Mouse (Mus musculus) limb, embryonic 10.5 days (tissue): ENCODE measurements around the gene Hspg2. TPM values are rescaled to one million over a fixed set of nuclear protein-coding genes. Genes with fewer than 3 reads are reported as not detected.

Experiments used
- DNase-seq: peaks from one replicate; pipeline ENCODE4 v3.0.0-alpha.2; 2017; ENCODE audit warnings: low spot score
- H3K27ac ChIP-seq: fragments of 300-500 bp; sonication (generic); 2 replicates; pipeline ENCODE4 v1.5.1; 2016; ENCODE audit warnings: mild to moderate bottlenecking
- H3K27me3 ChIP-seq: fragments of 300-500 bp; sonication (generic); 2 replicates; pipeline ENCODE4 v1.6.1; 2016; ENCODE audit warnings: low read depth, mild to moderate bottlenecking; ENCODE audit not compliant: poor library complexity, severe bottlenecking
- H3K36me3 ChIP-seq: fragments of 300-500 bp; sonication (generic); 2 replicates; pipeline ENCODE4 v1.6.1; 2016; ENCODE audit warnings: mild to moderate bottlenecking, moderate library complexity
- H3K4me1 ChIP-seq: fragments of 300-500 bp; sonication (generic); 2 replicates; pipeline ENCODE4 v1.6.1; 2016
- H3K4me3 ChIP-seq: fragments of 300-500 bp; sonication (generic); 2 replicates; pipeline ENCODE4 v1.5.1; 2016; ENCODE audit warnings: mild to moderate bottlenecking, moderate library complexity
- H3K9me3 ChIP-seq: fragments of 300-500 bp; sonication (generic); replicated peaks from 2 replicates; pipeline ENCODE4 v1.6.1; 2016; ENCODE audit warnings: mild to moderate bottlenecking
- WGBS: fragments of 180-500 bp; shearing (Covaris S2); methylation state at CpG from one replicate; pipeline ENCODE4 v1.1.7; 2016; 5-methylcytosine and 5-hydroxymethylcytosine counted together
- polyA plus RNA-seq: library from polyadenylated mRNA; unstranded; fragments of >200 nt; fragmentation: Nextera tagmentation; extraction: Ambion mirVana; gene quantifications from 2 replicates; pipeline ENCODE4 v1.2.1, GENCODE M21; 2016

The Hspg2 gene
- polyA plus RNA-seq, 1 experiment from 2014 or later: 23.3 TPM

DNA sequence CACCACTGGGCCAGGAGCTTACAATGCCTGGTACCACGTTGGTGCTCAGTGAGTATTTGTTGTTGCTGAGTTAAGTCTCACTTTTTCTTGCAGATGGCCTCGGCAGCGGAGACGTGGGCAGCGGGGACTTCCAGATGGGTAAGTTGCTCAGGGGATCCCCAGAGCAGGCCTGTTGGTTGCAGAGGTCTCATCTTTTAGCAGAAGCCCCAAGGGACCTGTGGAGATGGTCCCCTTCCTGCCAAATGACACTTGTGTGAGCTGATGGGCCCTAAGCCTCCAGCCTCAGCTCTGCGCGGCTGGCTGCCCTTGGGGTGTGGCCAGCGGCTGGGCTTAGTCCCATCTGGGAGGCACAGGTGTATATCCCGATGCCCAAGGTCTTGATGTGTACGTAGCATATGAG is 33.6 kb downstream of the Hspg2 start:
- 90% methylated on average over 10 of the region's 10 CpGs for WGBS
- H3K27ac ChIP-seq: no peak overlapping the region
- peaks cover 39% of the 10 kb centered on the region for H3K4me1 ChIP-seq
- no peaks in the 10 kb centered on the region for H3K27me3 ChIP-seq
- no peak overlapping the region for H3K4me3 ChIP-seq
- no peak for DNase-seq
- peaks cover 57% of the 10 kb centered on the region for H3K36me3 ChIP-seq
- H3K9me3 ChIP-seq: no peaks in the 10 kb centered on the region

DNA sequence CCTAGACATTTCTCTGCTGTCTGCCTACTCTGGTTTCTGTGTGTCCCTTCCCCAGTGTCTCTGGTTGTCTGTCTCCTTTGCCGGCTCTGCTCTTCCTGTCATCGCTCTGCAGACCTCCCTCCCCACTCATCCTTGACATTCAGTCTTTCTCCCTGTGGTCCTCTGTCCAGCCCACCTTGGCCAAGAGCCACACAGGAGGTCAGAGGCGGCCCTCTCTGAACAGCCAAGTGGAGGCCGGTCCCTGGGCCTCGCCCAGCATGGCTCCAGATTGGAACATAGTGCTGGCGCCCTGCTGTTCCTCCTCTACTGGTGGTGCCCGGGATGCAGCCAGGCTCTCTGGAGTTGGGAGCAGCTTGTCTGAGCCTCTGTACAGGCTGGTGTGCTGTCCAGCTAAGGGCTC is 34.2 kb downstream of the Hspg2 start:
- Histone ChIP-seq H3K36me3 (peaks cover 57% of the 10 kb centered on the region), H3K27ac (no peak overlapping the region), H3K9me3 (no peaks in the 10 kb centered on the region), H3K4me3 (no peak overlapping the region), H3K4me1 (peaks cover 32% of the 10 kb centered on the region), H3K27me3 (no peaks in the 10 kb centered on the region)
- WGBS: 91% methylated on average over 7 of the region's 7 CpGs
- no peak for DNase-seq

DNA sequence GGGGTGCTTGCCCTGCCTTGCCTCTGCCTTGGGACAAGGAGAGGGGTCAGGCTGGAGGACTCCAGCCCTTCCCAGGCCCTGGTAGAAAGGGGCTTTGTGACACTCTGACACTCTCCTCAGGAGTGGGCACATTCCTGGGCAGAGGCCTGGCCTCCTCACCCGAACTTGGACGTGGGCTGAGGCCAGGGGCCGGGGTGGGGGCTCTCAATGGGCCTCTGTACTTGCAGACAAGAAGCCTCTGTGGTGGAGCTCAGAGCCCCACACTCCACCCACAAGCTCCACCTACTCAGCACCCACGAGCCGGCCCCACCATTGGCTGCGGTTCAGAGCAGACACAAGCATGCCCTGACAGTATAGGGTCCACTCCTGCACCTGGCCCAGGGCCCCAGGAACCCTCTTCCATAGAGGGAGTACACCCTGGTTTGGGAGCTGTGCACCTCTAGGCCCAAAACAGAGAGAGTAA is 35.0 kb downstream of the Hspg2 start:
- no peaks in the 10 kb centered on the region for H3K9me3 ChIP-seq
- no peak overlapping the region for H3K4me3 ChIP-seq
- H3K36me3 ChIP-seq: peaks cover 63% of the 10 kb centered on the region
- DNase-seq: no peak
- no peaks in the 10 kb centered on the region for H3K27me3 ChIP-seq
- H3K4me1 ChIP-seq: peaks cover 25% of the 10 kb centered on the region
- H3K27ac ChIP-seq: peak overlapping the region; percentile 14; the same call in 1 of the 2 replicates
- 90% methylated on average over 6 of the region's 6 CpGs for WGBS

DNA sequence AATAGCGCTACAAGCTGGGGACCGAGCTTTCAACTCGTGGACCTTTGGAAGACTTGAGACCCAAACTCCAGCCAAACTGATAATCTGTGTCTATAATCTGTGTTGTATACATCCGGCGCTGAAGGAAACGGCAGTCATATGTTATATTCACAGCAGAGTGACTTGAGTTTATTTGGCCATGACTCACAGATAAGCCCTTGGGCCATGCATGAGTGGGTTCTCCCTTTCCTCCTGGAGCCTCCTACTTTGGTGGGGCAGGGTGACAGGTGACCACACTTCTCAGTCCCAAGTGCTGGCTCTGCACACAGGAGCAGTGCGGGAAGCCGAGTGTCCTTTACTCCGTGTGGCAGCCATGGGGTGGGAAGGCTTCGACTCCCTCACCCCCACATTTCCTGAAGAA is 38.1 kb downstream of the Hspg2 start:
- Histone ChIP-seq H3K4me3 (no peak overlapping the region), H3K9me3 (no peaks in the 10 kb centered on the region), H3K27me3 (no peaks in the 10 kb centered on the region), H3K27ac (no peak overlapping the region), H3K4me1 (0 out of 2 replicates have a peak, but pooled peaks cover 7% of the 10 kb centered on the region), H3K36me3 (peaks cover 86% of the 10 kb centered on the region)
- WGBS: 94% methylated on average over 10 of the region's 10 CpGs
- no peak for DNase-seq

DNA sequence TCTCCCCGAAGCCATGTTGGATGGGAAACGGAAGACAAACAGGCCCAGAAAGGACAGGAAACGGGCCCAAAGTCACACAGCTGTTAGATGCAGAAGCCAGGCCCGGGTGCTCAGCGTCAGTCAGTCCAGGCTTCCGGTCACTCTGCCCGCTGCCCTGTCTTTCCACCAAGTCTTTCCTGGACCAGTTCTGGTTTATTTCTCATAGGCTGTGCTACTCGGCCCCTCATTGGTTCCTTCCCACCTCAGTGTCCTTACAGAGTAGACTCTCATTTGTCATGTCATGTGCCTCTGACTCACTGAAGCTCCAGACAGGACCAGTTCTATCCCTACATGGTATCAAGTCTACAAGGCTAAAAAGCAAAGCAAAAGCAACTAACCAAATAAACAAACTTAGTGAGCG is 41.0 kb downstream of the Hspg2 start:
- WGBS: 84% methylated on average over 9 of the region's 9 CpGs
- peaks cover 85% of the 10 kb centered on the region for H3K36me3 ChIP-seq
- DNase-seq: no peak

DNA sequence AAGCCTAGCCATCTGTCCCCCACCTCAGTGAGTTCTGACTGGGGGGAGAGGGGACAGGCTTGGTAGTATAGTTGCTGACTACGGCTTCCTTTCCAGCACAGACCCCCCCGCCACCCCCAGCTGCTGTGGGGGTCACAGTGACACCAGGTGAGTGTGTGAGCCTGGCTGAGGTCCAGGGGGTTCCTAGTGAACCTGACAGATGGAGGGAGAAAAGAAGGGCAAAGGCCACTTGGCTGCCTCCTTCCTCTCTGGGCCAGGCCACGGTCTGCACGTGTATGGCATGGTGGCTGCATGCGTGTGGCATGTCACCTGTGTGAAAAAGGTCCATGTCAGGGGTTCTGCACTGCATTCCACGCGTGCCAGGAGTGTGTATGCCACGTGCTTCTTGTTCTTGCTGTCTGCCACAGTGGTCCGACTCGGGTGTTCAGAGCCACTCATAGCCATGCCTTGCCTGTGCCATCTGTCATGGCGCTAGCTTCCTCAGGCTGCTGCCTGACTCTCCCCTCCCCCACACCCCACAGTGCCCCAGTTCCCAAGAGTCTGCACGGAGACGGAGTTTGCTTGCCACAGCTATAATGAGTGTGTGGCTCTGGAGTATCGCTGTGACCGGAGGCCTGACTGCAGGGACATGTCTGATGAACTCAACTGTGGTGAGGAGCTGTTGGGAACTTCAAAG is 41.6 kb downstream of the Hspg2 start:
- Histone ChIP-seq H3K4me1 (no peaks in the 10 kb centered on the region), H3K9me3 (no peaks in the 10 kb centered on the region), H3K36me3 (peaks cover 87% of the 10 kb centered on the region), H3K4me3 (no peak overlapping the region), H3K27ac (no peak overlapping the region), H3K27me3 (no peaks in the 10 kb centered on the region)
- no peak for DNase-seq
- WGBS: 93% methylated on average over 15 of the region's 15 CpGs

More for the DNA sequence above, 41.0 kb downstream of the Hspg2 start:
- Histone ChIP-seq H3K4me3 (no peak overlapping the region), H3K27me3 (no peaks in the 10 kb centered on the region), H3K27ac (no peak overlapping the region), H3K9me3 (no peaks in the 10 kb centered on the region), H3K4me1 (no peaks in the 10 kb centered on the region)

DNA sequence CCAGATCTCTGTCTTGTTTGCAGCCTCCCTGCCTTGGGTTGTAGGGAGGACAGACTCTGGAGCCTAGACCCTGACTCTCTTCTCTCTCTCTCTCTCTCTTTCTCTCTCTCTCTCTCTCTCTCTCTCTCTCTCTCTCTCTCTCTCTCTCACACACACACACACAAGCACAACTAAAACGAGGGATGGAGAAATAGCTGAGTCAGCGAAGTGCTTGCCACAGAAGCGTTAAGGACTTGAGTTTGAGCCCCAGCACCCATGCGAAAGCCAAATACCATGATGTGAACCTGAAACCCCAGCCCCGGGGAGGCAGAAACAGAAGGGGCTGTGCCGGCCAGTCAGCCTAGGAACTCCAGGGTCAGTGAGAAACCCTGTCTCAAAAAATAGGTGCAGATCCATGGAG is 44.3 kb downstream of the Hspg2 start:
- Histone ChIP-seq H3K36me3 (peaks cover 95% of the 10 kb centered on the region), H3K4me1 (no peaks in the 10 kb centered on the region), H3K4me3 (no peak overlapping the region), H3K27ac (no peak overlapping the region), H3K9me3 (no peaks in the 10 kb centered on the region), H3K27me3 (no peaks in the 10 kb centered on the region)
- 91% methylated on average over 6 of the region's 6 CpGs for WGBS
- DNase-seq: no peak

DNA sequence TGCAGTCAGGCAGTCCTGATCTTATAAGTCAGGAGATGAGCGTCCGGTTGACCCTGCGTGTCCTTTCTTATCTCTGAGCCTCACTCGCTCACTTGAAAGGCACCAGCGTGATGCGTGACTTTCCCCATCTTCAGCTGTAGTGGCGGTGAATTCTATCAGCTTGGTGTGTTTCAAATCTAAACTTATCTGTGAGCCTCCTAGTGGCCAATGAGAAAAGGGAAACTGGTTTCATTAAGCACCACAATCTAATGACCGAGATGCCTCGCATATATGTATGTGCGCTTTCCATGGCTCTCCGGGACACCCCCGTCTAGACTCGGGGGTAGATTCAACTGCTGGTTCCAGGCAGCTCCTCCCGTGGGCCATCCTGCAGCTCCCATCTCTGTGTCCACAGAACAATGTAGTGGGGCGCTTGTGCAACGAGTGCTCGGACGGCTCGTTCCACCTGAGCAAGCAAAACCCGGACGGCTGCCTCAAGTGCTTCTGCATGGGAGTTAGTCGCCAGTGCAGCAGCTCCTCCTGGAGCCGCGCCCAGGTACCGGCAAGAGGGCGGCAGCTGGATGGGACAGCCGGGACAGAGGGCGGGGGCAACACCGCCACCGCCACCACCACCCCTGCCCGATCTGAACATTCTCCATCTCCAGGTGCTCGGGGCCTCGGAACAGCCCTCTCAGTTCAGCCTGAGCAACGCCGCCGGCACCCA is 49.6 kb downstream of the Hspg2 start:
- no peak overlapping the region for H3K27ac ChIP-seq
- no peak for DNase-seq
- no peaks in the 10 kb centered on the region for H3K4me1 ChIP-seq
- WGBS: 90% methylated on average over 36 of the region's 36 CpGs
- no peaks in the 10 kb centered on the region for H3K9me3 ChIP-seq
- H3K27me3 ChIP-seq: no peaks in the 10 kb centered on the region
- no peak overlapping the region for H3K4me3 ChIP-seq
- peaks cover 98% of the 10 kb centered on the region for H3K36me3 ChIP-seq

DNA sequence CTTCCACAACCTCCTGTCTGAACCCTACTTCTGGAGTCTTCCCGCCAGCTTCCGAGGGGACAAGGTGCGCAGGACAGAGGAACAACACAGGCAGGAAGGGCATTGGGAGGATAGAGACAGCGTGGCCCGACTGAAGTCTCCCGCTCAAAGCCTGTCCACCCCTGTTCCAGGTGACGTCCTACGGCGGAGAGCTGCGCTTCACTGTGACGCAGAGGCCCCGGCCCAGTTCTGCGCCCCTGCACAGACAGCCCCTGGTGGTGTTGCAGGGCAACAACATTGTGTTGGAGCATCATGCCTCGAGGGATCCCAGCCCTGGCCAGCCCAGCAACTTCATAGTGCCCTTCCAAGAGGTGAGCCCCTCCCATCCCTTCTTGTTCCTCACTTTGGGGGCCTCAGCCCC is 50.2 kb downstream of the Hspg2 start:
- Histone ChIP-seq H3K27ac (no peak overlapping the region), H3K9me3 (no peaks in the 10 kb centered on the region), H3K4me1 (no peaks in the 10 kb centered on the region), H3K36me3 (peaks cover 98% of the 10 kb centered on the region), H3K27me3 (no peaks in the 10 kb centered on the region), H3K4me3 (no peak overlapping the region)
- 91% methylated on average over 14 of the region's 14 CpGs for WGBS
- no peak for DNase-seq

DNA sequence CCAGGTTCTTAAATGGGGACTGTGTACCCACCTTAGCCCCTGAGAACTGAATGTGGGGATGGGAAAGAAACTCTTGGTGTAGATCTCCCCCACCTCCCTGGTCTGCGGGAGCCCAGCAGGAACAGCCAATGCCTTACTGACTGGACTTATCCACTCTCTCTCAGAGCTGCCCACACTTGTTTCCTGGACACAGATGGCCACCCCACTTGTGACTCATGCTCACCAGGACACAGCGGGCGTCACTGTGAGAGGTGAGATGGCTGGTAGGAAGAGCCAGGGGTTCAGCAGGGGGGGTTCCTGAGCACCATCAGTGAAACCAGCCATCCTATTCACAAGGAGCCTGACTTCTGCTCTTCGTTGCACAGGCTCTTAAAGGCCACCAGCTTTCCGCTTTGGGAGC is 51.8 kb downstream of the Hspg2 start:
- peaks cover 99% of the 10 kb centered on the region for H3K36me3 ChIP-seq
- no peaks in the 10 kb centered on the region for H3K27me3 ChIP-seq
- no peaks in the 10 kb centered on the region for H3K9me3 ChIP-seq
- WGBS: 92% methylated on average over 5 of the region's 5 CpGs
- no peak overlapping the region for H3K27ac ChIP-seq
- H3K4me1 ChIP-seq: no peaks in the 10 kb centered on the region
- no peak for DNase-seq
- no peak overlapping the region for H3K4me3 ChIP-seq

DNA sequence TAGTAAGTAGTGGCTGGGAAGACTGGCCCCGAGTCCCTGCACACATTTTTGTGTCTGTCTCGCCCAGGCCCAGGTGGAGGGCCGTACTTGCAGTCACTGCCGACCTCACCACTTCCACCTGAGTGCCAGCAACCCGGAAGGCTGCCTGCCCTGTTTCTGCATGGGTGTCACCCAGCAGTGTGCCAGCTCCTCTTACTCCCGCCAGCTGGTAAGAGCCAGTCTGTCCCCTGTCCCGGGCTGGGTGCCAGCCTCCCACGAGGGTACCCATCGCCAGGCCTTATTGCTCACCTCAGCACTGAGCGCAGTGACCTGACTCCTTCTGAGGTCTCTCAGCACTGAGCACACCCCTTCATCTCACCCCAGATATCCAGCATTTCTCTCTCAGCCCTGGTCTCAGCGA is 53.4 kb downstream of the Hspg2 start:
- Histone ChIP-seq H3K36me3 (peaks cover 99% of the 10 kb centered on the region), H3K4me3 (no peak overlapping the region), H3K27me3 (no peaks in the 10 kb centered on the region), H3K9me3 (no peaks in the 10 kb centered on the region), H3K27ac (no peak overlapping the region), H3K4me1 (no peaks in the 10 kb centered on the region)
- DNase-seq: no peak
- 95% methylated on average over 11 of the region's 11 CpGs for WGBS

DNA sequence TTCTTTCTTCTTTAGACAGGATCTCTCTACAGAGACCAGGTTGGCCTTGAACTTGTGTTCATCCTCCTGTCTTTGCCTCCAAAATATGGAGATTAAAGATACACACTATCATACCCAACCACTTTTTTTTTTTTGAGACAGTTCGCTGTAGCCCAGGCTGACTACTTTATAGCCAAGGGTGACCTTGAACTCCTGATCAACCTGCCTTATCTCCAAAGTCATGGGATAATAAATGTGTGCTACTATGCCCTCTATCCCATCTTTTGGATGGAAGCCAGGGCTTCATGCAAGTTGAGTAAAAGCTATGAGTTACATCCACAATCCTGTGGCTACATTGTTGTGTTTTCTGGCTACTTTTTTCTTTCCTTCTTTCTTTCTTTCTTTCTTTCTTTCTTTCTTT is 56.9 kb downstream of the Hspg2 start:
- Histone ChIP-seq H3K27me3 (no peaks in the 10 kb centered on the region), H3K4me3 (no peak overlapping the region), H3K27ac (no peak overlapping the region), H3K4me1 (no peaks in the 10 kb centered on the region), H3K9me3 (no peaks in the 10 kb centered on the region), H3K36me3 (peaks cover 96% of the 10 kb centered on the region)
- WGBS: 91% methylated on average over 1 of the region's 1 CpGs
- DNase-seq: no peak

DNA sequence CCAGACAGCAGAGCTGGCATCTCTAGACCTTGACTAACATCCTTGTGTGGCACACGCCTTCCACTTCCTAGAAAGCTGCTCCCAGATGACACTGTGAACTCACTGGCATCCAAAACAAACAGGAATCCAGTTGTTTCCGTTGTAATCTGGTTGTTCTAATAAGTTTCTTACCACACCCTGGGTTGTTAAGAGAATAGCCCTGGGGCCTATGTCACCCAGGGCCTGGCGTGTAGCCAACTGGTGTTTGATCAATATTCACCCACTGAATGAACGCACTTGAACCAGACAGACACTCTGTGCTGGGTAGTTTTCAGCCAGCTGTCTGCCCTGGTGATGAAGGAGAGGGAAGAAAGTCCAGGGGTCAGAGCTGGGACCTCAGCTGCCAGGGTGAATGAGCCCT is 58.8 kb downstream of the Hspg2 start:
- 86% methylated on average over 4 of the region's 4 CpGs for WGBS
- H3K4me1 ChIP-seq: no peaks in the 10 kb centered on the region
- no peak overlapping the region for H3K4me3 ChIP-seq
- H3K27ac ChIP-seq: no peak overlapping the region
- DNase-seq: no peak
- no peaks in the 10 kb centered on the region for H3K27me3 ChIP-seq
- peaks cover 94% of the 10 kb centered on the region for H3K36me3 ChIP-seq
- H3K9me3 ChIP-seq: no peaks in the 10 kb centered on the region
